Mouse (Mus musculus) retina, embryonic 14.5 days (tissue): ENCODE measurements around the gene H2-Ke6.
A peak's percentile ranks its signal among the peaks of the same experiment; 100 is the strongest.
"Not testable (repeated sequence)": the region's sequence is repeated elsewhere in the genome, so short reads cannot be mapped to it uniquely, and the experiment has no call there.

Experiments
- DNase-seq: peaks from one replicate; pipeline ENCODE4 v3.0.0-alpha.2; 2015; ENCODE audit warnings: low spot score

H2-Ke6 gene

DNA sequence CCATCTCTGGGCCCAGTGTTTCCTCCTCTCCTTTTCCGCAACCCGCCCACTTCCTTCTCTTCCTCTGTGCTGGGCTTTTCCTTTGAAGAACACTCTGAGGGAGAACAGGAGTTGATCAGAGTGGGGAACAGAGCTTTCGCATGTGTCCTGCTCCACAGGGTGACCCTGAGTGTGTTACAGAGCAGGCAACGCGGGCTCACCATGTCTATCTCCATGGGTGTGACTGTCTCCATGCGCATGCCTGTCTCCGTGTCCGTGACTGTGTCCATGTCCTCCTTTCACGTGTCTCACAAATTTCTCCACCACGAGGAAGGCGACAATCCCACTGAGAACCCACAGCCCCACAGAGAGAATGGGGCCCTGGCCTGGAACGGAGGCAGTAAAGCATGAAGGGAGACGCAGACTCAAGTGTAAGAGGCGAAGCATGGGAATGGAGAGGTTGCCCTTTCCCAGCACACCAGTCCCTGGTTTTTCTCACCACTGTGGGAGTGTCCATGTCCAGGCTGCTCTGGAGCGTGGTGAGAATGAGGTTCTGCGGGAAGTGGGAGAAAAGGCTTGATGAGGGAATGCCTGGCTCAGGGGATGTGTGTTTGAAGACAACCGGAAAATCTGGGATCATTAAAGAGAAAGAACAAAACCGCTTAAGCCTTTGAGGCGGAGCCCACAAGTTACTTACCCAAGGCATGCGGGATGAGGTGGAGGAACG lies 2.2 kb upstream of the H2-Ke6 start:
- DNase-seq: no peak

DNA sequence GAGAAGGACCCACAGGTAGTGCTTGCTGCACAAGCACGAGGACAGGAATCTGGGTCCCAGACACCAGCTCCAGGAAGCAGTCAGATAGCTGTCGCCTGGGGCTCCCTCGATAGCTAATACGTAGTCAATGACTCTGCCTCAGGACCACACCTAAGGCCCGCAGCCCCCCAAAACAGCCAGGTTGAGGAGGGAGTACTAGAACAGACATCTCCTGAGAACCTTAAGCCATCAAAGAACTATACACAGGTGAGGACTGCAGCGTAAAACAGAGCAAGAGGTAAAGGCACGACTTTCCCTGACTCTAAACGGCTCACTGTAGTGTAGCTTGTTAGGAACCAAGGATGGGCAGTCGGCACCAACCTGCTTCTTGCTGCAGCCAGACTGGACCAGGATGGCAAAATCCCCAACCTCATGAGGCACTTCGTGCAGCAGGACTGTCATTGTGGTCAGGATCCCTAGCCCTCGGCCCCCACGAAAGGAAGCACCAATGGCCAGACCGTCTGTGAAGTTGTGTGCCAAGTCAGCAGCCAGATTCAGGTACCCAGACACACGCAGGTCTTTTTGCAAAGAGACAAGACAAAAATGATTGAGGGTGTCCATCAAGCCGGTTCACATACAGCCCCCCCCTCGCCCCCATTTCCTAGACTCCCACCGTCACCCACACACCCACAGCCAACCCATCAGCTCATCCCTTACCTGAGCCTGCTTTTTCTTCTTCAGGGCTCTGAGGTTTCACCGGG lies 1.5 kb upstream of the H2-Ke6 start:
- no peak for DNase-seq

DNA sequence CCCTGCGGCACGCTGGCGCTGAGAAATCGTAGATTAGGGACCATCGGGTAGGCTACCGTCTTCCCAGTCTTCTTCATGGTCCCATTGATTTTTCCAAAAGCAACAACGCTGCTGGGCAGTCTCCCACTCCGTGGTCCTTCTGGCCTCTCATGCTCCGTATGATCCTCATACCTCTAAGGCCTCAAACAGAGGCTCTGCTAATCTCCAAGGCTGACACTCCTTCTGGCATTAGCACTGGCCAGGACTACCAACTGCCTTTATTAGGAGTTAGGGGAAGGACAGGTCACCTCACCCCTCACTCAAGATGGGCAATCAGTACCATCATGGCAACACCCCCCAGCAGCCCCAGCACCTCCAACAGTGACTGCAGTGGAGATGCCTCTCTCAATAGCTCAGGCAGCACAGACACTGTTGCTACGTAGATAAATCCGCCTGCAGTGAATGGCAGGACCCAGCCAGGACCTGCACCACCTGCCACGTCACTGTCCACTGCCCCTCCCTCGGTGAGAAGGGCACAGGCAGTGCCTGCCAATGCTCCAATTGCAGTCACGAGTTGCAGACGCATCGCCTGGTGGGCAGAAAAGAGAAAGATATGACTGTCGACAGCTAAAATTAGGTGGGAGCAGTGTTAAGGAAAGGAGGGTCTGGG lies 765 bp upstream of the H2-Ke6 start:
- no peak for DNase-seq

DNA sequence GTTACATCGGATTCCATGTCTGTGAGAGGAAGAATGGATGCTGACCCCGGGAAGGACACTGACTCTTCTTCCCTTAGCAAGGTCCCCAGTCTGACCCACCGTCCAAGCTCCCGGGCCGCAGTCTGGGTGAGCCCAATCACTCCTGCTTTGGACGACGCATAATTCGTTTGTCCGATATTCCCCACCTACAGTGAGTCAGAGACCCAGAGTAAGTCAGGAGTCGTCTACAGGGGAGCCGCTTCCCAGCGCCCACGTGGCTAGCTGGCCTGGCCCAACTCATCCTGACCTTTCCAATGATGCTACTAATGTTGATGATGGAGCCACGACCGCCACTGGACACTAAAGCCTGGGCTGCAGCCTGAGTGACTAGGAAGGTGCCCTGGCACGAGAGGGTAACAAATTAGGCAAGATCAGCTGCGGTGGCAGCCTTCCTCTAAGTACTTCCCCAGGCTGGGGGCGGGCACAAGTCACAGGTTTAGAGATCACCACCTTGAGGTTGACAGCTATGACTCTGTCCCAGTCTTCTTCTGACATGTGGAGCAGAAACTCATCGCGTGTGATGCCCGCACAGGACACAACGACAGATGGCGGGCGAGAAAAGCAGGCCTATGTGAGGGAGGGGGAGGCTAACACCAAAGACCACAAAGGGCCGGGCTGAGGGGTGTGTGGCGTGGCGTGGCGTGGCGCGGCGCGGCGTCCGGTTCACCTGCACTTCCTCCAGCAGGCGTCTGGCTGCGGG lies 774 bp downstream of the H2-Ke6 start:
- peak; percentile 42 for DNase-seq

DNA sequence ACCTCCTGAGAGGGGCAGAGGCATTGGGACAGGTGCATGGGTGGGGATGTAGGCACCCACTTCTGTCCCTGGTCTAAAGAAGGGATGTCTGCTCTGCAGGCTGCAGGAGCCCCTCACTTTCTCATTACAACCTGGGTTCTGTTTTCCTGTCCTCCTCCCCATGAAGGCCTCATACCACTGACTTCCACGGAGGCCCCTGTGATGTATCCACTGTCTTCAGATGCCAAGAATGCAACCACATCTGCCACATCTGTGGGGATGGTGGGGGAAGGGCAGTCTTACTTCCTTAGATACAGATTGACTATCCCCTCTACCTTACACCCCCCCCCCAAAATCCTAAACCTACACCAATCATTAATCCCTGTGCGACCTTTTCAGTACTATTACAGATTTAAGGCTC lies 1.6 kb downstream of the H2-Ke6 start:
- no peak for DNase-seq

DNA sequence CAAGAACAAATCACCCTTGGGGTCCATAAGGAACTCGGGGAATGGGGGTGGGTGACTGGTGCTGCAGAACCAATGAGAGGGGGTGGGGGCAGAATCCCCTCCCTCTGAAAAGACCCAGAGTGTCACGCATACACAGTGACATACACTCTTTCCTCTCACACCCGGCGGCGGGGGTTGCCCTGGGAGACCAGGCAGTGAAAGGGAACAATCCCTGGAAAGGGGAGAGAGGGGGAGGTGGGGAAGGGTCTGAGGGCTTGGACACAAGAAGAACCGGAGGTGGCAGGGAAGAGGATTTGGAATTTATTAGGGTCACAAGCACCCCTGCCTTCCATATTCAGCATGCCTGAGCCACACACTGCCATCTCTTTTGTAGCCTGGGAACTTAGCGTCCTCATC lies 2.1 kb downstream of the H2-Ke6 start:
- peak; percentile 64 for DNase-seq

DNA sequence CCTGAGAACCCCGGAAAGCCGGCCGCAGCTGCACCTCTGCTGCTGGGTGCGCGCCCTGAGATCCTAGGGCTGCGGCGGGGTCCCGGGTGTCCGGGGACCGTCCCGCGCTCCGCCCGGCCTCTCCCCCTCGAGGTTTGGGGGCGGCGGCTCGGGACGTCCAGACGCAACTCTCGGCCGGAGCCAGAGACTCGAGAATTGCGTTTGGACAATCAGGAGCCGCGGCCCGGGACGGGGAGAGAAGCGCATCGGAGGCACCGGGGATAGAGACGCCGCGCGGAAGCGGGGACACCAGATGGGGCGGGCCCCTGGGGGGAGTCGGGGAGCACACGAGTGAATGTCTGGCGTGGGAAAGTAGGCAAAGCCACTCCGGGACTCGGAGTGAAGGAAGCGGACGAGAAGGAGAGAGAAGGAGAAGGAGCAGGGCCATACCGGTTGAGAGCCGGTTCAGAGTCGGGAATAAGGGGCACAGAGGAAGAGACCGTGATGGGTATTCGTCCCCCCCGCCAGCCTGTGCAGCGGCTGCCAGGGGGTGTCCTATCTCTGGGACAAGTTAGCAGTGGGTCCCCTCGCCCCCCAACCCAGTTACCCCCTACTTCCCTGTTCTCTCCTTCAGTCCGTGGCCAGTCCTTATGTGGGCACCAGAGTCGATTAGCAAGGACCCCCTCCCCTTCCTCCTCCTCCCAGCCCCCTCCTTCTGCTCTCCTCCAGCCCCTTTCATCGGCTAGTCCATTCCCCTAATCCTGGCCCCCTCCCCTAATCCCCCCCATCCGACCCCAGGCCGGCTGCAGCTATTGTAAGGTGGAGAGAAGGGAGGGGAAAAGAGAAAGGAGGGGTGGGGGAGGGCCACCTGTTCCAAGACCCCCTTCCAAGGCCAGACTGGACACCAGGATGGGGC lies 2.8 kb downstream of the H2-Ke6 start:
- DNase-seq: peak; percentile 51

DNA sequence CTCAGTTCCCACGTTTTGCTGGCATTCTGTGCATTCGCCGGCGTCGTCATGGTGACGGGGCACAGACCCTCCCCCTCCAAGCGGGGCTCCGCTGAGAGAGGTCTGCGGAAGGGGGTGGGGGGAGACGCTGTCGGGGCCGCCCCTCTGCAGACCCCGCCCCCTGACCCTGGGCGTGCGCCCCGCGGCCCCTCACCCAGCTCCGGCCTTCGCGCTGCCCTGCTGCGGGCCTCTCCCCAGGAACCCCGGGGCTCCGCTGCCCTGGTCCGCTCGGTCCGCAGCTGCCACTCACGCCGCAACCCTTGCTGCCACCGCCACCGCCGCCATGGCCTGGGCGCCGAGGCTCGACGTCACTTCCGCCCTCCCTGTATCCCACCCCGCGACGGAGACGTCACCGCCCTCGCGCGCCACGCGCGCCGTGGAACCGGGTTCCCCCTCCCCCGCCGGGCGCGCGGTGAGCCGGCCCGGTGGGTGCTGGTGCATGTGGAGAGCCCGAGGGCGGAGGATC lies 3.5 kb downstream of the H2-Ke6 start, which contains the start of gene Ring1:
Gene Ring1, minus strand, starts transcription at position 364 of the 505 bp plus-strand sequence.
- DNase-seq: peak; percentile 87

DNA sequence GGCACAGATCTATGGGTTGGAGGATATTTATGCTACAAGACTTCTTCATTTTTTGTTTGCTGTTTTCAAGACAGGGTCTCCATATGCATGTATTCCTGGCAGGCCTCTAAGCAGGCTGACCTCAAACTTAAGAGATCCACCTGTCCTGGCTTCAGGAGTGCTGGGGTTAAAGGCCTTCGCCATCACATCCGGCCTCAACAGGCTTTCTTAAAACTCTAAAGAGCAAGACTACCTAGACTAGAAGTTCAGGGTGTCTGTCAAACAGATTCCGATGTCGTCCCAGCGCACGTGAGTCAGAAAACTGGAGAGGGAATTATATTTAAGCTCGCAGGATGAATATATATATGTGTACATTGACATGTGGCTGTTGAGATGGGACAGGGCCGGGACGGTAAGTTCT lies 4.2 kb downstream of the H2-Ke6 start:
- no peak for DNase-seq

DNA sequence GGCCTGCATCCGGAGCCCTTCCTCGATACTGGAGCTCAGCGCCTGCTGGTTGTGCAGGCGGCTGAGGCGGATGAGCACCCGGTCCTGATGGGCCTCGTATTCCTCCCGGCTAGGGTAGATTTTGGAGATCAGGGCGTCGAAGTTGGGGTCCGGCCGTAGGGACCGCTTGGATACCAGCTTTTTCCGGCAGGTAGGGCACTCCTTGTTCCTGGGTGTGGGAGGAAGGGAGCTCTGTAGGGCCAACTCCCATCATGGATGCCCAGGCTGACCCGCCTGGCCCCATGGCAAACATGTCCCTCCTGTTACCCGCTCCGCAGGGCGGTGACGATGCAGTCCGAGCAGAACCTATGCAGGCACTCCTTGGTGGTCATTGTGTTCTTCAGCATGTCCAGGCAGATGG lies 4.9 kb downstream of the H2-Ke6 start:
- DNase-seq: no peak

DNA sequence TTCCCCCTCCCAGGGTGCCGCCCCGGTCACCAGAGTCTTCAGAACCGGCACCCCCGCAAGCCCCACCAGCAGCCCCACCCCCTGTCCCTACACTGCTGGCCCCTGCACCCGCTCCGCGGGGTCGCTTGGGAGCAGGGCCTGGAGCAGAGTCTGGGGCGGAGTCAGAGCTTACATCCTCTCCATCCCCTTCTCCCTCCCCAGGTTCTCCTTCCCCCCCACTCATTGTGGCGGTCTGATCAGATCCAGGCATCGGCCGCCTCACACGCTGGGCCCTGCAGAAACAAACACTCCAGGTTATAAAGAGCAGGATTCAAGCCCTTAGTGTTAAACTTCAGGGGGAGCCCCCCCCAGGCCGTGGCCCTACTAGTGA lies 5.5 kb downstream of the H2-Ke6 start:
- no peak for DNase-seq

DNA sequence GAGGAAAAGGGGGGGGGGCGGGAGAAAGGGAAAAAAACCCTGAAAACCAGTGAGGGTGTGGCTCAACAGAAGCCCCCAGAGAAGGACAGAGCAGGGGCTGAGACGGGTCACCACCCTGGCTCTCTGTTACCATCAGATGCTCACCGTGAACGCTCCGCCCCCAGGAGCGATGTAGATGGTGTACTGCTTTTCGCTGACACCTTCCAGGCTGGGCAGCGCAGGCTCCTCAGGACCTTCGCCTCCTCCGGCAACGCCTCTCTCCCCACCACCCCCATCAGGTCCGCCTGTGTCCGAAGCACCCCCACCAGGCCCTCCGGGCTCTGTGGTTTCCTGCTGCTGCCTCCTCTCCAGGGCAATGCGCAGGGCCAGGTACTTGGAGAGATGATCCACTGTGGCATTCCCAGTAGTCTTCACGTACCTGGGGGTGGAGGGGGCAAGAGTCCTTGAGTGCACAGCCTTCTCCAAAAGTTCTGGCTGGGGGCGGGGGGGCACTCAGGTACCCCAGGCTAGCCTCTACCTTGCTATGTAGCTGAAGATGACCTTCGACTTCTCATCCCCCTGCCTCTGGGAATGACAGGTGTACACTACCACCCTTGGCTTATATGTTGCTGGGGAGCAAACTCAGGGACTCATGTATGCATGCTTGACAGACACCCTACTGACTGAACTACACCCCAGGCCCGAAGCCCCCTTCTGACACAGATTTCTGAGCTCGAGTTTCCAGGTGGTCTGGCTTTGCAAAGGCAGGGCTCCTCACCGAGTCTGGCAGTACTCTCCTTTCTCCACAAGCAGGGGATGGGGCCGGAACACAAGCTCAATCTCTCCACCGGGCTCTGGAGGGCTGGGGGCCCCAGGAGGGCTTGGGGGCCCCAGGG lies 6.1 kb downstream of the H2-Ke6 start:
- no peak for DNase-seq

DNA sequence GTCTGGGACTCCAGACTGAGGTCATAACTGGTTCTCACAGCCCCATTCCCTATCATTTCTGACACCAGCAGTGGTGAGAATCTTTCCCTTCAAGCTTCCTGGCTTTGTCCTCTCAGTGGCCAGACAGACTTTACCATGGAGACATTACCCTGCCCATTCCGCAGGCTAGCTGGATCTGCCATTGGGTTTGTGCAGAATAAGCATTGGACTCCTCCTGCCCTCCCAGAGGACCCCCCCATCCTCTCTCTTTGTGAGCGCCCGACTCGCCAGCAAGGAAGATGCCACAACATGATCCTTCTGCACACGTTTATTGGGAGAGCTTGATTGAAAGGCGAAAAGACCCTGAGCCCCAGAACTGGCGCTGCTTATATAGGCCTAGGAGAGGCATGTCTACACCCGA lies 14.4 kb downstream of the H2-Ke6 start:
- no peak for DNase-seq

DNA sequence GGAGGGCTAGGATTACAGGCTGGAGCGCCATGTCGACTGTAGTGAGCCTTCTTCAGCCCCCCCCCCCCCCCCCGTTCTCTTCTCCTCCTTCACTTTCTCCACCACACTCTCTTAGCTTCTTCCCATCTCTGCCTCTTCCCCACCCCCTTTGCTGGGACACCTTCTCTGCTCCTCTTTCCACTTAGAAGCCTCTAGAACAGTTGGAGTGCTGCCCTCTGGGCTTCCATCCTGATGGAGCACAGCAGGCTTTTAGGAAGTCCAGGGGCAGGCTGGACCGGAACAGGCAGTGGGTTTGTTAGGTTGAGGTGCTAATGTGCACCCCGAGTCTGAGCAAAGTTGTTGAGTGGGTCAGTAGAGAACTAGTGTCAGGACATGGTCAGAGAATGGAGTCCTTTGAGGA lies 17.7 kb downstream of the H2-Ke6 start:
- DNase-seq: no peak

DNA sequence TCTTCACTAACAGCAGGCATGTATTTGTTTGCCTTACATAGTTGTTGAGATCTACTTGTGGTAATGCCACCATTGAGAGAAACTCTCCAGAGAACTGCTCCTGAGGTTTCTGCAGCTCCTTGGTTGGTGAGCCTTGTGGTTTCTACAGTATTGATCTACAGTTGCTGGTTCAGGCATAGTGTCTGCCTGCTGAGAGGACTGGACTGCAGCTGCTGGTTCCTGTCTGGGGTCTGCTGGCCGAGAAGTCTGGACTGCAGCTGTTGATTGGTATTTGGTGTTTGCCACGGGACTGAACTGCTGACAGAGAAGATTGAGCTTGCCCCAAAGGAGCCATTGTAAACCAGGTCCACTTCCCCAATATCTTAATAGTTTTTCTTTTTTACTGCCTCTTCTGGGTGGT lies 21.3 kb downstream of the H2-Ke6 start:
- DNase-seq: no peak

DNA sequence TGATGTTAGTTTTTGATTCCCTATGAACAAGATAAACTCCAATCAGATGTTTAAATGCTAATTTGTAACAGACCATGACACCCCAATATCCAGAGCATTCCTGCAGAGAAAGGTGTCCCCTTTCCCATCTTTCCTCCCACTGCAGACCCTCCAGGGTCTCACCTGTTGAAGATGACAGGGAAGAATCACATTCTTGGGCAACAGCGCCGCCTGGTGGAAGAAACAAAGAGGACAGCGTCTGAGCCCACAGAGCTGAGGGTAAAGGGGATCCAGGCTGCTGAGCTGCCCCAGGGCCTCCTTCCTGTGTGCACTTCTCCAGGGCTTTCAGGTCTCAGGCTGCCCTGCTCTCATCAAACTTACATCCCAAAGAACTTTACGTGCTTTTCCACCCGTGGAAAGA lies 24.4 kb downstream of the H2-Ke6 start:
- DNase-seq: peak; percentile 65

DNA sequence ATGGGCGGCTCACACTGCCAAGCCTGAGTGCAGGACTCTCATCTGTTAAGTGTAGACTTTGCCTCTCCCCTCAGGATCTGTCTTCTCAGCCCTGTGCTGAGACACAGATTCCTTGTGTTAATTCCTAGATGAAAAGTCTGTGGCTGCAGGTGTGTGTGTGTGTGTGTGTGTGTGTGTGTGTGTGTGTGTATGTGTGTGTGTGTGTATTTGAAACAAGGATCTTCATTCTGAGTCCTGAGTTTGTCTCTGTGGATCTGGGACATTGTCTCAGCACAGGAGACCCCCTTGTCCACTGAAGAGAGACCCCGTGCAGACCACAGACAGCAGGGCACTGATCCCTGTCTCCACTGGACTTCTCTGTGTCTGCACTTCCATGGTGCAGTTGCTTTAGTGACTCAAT lies 27.1 kb downstream of the H2-Ke6 start:
- not testable (repeated sequence) for DNase-seq

DNA sequence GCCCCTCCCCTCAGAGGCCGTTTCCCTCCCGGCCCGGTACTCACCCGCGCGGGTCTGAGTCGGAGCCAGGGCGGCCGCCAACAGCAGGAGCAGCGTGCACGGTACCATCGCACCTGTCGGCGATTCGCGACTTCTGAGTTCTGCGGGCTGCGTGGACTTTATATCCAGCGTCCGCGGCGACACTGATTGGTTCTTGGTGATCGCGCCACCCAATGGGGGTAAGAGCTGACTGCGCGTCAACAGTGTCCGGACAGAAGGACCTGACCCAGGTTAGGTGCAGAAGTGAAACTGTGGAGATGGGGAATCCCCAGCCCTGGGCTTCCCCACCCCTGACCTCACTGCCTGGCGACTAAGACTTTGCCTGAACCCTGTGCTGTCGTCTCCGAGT lies 27.7 kb downstream of the H2-Ke6 start, which contains the start of gene H2-K1:
Gene H2-K1, minus strand, starts transcription at position 198 of the 388 bp plus-strand sequence.
- DNase-seq: peak; percentile 76

DNA sequence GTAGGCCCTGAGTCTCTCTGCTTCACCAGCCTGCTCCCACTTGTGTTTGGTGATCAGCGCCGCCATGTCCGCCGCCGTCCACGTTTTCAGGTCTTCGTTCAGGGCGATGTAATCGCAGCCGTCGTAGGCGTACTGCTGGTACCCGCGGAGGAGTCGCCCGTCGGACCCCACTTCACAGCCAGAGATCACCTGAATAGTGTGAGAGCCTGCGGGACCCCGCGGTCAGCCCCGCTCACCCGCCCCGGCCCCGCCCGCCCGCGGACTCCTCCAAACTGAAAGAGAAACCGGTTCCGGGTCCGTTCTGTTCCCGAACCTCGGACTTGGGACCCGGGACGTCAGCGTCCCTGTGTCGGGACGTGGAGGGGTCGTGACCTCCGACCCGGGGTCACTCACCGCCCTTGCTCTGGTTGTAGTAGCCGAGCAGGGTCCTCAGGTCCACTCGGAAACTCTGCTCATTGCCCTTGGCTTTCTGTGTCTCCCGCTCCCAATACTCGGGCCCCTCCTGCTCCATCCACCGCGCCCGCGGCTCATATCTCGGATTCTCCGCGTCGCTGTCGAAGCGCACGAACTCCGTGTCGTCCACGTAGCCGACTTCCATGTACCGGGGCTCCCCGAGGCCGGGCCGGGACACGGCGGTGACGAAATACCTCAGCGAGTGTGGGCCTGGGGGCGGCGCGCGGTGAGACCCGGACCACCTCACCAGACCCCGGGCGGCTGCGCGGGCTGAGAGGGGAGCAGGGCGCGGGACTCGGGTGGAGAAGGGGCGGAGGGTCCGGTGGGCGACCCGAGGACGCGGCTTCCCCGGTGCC lies 28.3 kb downstream of the H2-Ke6 start:
- DNase-seq: peak; percentile 21
